Mouse (Mus musculus): ENCODE measurements around the gene Aldh9a1.

Aldh9a1 gene

DNA sequence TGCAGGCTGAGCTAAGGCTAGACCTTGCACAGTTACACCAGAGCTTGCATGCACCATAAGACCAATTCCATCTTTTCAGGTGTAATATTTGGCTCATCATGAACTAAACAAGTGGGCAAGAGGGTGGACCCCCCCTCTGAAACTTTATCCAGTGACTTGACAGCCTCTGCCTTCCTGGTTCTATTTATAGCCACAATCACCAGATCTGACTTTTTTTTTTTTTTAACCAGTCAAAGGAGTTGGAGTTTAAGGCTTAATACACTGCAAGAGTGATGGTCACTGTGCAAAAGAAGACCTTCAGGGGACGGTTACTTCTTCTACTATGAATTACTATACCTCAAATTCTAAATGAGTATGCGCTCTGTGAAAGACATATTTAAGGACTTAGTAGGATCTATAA lies 35.4 kb downstream of the Aldh9a1 start:
- DNase-seq, result no peak

DNA sequence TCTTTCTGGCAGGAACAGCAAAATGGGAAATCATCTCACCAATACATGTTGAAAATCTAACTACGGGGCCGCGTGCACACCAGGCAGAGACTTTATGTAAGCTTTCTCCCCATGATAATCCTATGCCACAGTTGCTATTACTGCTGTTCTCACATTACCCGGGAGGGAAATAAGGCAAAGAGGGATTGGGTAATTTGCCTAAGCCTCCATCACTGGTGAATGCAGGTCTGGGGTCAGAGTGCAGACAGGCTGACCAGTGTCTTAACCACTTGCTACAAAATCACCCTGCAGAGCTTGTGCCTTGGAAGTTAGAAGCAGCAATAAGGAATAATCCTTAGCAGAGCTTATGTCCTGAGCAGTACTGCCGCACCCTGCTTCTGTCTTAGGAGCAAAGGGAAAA lies 35.8 kb downstream of the Aldh9a1 start:
- DNase-seq, result no peak

DNA sequence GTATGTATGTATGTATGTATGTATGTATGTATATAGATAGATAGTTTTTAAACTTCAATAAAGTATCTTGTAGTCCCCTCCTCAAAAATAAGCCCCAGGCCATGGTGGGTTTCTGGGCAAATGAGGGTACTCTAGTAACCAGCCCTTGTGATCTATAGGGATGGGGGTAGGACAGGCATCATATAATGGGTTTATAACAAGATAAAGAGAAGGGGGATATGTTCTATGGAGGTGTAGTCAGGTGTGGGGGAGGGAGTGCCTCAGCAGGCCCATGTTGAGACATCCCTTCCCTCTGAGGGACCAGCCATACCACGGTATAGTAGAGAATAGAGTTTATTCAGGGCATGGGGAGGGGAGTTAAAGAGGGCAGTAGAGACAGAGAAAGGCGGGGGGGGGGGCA lies 36.7 kb downstream of the Aldh9a1 start:
- DNase-seq, result no peak

DNA sequence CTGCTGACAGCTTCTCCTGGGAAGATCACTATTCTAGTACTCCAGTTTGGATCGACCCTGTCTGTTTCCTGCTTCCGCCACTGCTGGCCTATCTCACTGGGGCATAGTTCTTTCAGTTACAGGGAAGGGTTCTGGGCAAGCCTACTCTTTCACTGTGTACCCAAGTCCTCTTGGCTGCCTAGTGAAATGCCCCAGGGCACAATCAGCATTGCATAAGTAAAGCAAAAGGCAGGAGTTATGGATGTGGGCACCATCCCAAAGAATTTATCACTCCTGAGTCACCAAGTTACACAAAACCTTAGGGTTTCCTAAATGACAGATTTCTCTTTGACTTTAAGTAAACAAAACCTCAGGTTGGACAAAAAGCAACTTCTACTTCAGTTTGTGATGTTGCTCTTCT lies 37.5 kb downstream of the Aldh9a1 start:
- DNase-seq, result no peak

DNA sequence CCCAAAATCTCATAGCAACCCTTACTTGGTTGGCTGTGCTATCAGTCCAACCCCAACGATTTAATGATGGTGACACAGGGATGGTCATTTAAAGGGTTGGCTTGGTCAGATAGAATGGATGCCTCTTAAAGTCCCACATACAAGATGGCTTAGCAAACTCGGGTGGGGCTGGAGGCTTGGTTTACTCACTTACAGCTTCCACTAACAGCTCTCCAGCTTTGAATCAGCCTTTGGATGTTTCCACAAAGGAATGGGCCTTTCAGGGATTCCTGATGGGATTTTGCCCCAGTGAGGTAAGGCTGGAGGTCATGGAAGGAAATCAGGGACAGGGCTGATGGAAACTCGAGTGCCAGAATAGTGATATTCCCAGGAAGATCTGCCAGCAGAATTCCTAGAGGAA lies 38.0 kb downstream of the Aldh9a1 start:
- no peak for DNase-seq

DNA sequence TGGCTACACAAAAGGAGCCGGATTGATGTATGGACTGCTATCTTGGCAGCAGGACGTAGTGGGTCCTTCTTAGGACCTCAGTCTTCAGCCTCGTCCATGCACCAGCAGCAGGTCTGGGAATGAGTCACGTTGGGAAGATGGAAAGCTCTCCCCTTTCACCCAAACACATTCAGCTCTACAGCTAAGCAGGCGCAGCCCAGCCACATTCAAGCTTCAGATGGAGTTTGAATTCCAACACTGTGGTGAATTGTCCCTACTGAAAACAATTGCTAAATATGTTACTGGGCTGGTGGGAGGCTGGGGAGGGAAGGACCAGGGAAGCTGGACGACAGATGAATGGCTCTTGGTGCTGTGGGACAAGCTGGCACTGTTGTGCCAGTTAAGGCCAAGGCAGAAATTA lies 38.8 kb downstream of the Aldh9a1 start:
- no peak for DNase-seq

DNA sequence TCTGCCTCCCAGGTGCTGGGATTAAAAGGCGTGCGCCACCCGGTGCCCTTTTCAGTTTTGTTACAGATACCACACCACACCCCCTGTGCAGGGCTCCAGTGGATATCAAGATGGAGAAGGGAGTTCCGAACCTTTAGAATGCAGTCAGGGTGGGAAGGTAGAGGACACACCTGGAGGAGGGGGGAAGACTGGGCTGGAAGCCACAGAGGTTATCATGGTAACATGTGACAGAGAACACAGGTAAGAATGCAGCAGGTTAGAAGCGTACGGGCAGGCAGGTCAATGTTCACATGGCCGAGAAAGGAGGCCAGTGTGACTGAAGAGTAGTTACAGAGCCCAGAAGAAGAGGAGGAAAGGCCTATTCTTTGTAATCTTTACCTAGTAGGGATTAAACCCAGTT lies 39.8 kb downstream of the Aldh9a1 start:
- DNase-seq, result no peak

DNA sequence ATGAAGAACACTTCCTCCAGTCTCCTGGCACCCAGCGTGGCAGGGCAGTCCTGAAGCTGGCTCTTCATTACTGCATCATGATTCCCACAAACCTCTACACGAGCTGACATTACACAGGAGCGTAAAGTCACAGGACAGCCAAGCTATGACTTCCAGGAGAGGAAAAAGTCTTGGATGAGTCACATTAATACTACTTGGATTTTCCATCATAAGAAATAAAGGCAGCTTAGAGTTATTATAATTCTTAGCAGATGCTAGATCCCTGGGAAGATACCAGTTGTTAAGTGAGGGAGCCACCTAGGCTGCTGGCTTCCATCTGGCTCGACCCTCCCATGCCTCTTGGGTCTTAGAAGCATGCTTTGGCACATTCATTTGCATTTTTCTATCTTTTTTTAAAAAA lies 40.6 kb downstream of the Aldh9a1 start:
- DNase-seq, result no peak

DNA sequence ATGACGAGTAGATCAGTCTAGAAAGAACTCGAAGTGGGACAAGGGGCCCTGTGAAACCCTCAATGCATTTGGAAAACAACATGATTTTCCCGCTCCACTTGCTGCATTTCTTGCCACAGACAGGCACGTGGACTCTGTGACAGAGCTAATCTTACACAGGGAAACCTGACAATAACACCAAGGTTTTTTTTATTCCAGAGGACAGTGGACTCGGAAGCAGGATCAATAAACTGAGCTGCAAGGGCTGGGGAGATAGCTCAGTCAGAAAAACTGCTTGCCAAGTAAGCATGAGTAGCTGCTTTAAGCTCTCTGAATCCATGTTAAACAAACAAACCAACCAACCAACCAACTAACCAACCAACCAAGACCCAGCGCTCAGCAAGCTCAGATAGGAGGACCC lies 41.5 kb downstream of the Aldh9a1 start:
- no peak for DNase-seq

DNA sequence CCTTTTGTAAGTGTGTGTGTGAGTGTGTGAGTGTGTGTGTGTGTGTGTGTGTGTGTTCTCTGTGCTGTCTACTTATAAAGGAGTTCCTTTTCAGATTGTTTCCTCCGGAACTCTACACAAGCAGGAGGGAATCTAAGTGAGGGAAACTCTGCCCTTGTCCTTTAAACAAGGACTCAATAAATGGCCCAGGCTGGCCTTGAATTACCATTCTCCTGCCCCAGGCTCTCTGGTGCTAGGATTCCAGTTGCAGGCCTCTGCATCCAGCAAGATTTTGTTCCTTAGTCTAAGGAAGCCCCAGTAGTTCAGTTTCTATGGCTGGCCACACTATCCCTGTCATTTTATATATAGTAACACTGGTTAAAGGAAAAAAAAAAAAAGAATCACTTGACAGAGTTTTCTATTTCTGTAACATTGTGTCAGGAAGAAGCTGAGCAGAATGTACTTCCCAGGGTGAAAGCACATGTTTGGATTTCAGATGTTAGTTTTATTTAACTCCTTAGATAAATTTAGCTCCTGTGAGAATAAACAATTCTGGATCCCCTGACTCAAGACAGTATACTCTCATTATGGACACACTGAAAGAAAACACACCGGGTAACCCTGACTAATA lies 42.3 kb downstream of the Aldh9a1 start:
- no peak for DNase-seq

DNA sequence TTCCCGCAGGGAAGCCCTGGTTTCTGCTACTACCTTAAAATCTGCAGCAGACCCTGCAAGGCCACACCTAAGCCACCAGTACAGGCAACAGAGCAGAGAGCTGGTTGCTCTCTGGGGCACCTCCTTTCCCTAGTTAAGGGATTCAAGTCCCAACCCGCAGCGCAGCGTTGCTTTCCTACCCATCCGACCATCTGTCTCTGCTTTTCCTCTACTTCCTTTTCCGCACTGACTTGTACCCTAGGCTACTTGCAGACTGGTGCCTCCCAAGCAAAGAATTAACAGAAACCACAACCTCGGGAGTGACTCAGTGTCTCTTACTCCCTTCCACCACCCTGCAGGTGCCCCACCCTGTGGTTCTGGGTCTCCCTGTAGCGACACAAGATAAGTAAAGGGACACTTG lies 42.9 kb downstream of the Aldh9a1 start:
- peak; percentile 30 for DNase-seq

DNA sequence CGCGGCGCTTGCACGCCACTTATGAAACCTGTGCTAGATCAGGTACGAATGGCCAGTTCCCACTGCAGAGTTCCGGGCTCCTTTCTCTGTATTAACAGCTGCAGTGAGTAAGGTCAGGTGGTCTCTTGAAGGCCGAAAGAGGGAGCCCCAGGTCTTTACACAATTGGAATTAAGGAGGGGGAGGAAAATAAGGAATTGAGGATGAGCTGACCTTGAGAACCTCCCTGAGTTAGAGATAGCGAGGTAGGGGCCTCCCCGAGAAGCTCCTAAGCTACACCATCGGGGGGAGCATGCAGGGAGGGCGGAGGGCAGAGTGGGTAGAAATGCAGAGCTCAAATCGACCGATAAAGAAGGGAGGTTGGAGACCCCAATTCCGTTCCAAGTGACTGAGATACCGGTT lies 43.5 kb downstream of the Aldh9a1 start:
- no peak for DNase-seq

DNA sequence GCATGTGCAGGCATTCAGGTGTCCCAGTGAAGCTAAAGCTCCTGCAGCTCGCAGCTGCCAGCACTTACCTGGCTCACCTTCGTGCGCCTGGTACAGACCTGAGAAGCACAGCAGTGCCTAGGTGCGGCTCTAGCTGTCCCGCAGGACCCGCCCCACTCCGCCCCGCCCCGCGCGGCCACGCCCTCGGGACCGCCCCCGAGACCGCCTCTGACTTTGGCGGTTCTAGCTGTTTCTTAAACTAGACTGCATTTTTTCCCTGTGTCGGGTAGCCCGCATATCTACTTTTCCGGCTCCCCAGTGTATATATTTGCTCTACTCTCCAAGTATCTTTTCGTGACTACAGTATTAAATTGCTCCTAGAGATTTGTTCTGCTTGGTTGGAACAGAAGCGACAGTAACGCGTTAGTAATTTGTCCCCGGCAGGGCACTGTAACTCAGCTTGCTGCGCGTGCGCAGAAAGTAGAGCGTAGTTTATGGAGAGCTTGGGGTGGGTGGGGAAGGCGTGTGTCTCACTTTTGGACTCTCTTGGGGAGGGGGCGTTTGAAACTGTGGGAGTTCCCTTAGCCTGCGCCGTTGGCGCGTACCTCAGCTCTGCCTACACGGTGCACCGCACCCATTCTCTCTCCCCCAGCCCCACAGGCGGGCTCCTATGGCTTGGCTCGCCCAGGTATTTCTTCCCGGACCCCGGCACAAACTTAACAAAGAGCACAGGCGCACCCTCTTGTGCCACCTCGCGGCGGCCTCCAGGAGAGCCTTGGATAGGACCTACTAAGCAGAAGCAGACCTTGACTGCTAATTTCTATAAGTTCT lies 44.1 kb downstream of the Aldh9a1 start, which contains the start of gene Mgst3:
Gene Mgst3, minus strand, starts transcription at position 159 of the 810 bp plus-strand sequence.
- peak; percentile 96 for DNase-seq

DNA sequence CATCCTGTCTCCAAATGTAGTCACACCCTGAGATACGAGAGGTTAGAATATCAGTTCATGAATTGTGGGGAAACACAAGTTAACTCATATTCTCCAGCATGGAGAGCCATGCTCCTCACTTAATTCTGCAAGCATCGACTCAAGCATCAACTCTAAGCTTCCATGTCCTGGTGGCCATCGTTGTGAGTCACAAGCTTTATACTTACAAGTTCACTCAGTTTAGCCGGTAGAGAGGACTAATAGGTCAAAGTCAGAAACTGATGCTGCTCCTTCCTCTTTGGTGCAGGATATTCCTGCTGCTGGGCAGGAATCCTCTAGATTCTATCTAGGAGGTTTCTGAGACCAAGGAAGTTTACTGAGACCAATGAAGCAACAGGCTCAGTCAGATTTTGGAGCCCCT lies 55.4 kb downstream of the Aldh9a1 start:
- no peak for DNase-seq

DNA sequence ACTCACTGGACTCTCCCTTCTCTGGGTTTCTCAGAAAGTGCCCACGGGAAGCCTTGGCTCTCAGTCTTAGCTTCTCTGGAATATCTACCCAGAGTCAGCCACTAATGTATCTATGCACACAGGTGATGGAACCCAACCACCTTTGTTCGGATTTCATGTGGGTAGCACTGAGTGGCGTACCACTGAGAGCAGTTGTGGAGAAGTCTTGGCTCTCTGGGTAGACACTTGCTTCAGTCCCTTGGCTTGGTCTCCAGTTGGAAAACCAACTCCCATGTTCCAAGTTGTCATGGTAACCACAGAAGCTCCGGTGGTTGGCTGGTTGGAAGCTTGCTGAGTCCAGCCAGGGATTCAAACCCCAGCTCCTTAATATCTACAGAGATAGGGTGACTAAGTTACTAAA lies 59.8 kb downstream of the Aldh9a1 start:
- no peak for DNase-seq

DNA sequence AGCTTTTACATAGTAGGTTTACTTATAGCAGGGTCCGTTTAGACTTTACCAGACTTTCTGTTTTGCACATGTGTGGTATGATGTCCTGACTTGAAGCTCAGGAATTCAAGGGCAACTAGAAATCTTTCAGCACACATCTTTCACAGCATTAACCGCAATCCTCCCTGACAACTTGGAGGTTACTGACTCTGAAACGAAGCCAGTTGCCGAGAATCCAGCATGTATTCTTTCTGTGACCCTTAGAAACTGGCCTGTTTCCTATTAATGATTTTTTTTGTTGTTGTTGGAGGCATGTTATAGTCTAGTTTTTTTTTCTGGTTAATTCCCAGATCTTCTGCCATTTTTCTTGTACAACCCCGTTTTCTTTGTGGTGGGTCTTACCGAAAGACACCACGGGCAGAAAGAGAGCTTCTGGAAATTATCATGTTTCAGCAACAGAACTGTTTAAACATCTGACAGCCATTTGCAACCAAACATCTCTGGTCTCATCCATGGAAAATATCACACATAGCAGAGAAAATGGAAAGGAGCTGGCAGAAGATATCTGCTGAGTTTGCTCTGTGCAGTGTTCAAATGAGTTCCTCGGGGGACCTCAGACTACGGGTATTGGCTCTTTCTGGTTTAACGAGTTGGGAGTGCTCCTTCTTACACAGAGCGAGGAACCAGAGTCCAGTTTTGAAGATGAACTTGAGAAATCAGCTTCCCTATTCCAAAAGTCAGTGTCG lies 62.4 kb downstream of the Aldh9a1 start:
- DNase-seq, result no peak

DNA sequence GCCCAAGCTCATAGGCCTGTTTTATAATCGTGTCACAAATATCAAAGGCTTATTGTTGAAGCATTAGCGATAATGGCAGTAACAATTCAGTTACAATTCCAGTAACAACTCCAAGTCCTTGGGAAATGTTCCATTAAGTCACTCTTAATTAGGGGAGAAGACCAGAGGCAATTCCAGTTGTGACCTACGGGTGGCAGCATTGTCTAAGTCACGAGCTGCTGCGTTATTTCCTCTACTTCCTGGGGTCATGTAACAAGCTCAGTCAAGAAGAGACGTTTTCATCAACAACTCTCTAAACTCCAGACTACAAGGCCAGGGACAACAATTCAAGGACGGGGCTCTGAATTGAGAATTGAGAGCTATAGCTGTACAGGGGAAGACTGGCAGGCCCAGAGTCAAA lies 65.1 kb downstream of the Aldh9a1 start:
- peak; percentile 57 for DNase-seq

Measured in right cerebral cortex, adult 18-20 months (tissue).